Mouse (Mus musculus) thymus, adult 2 months (tissue): ENCODE data around the gene Mmp23.

Experiments
- CTCF ChIP-seq: fragments of 200-500 bp; IDR thresholded peaks from 2 replicates; pipeline ENCODE4 v1.5.1; 2012; ENCODE audit warnings: mild to moderate bottlenecking, control low read depth, low read length, moderate library complexity, borderline replicate concordance; ENCODE audit not compliant: control insufficient read depth, poor library complexity, insufficient read depth; ENCODE audit errors: extremely low read depth
- POLR2A ChIP-seq: fragments of 200-500 bp; IDR thresholded peaks from 2 replicates; pipeline ENCODE4 v1.6.1; 2012; ENCODE audit warnings: mild to moderate bottlenecking, low read length, control low read depth, moderate library complexity; ENCODE audit not compliant: control insufficient read depth, poor library complexity, insufficient read depth; ENCODE audit errors: extremely low read depth

GRCm38 (mm10) chr4:155618321-155618720 lies 34.9 kb downstream of the Mmp23 start:
- TF ChIP-seq CTCF, result no peak
- no peak for TF ChIP-seq POLR2A
